Mouse (Mus musculus): ENCODE data around the gene Prdm5.

DNA sequence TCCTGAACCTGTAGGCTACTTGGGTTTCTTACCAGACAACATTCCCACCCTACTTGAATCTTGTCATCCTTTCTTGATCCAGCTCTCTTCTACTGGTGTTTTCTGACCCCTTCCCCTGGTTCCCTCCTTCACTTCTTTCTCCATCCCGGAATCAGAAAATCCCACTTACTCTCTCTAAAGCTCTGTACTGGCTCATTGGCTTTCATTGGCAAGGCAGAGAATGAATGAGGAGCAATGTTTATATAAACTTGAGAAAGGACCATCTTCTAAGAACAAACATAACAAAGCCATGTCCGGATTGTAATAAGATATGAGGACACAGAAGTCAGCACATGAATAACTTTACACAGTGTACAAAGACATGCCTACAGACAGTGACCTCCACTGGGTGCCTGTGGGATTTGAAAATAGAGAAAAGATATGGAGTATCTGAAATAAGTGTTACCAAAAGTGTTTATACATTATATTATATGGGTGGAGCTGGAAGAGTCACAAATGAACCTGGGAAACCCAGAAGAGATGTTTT lies 127.9 kb downstream of the Prdm5 start:
- TF ChIP-seq CTCF (IDR thresholded peaks at IDR 0.05; ENCODE audit: control insufficient read depth, insufficient read depth, low read length) (no peak), POLR2A (IDR thresholded peaks at IDR 0.05; ENCODE audit: borderline replicate concordance, control insufficient read depth, low read depth, low read length) (no peak)

Data from bone marrow, adult 2 months (tissue).